Mouse (Mus musculus) neural tube, postnatal 0 days (tissue): ENCODE measurements around the gene Cd53. TPM values are rescaled to one million over a fixed set of nuclear protein-coding genes. Genes with fewer than 3 reads are reported as not detected.

ENCODE experiments used
- polyA plus RNA-seq: library from polyadenylated mRNA; unstranded; fragments of >200 nt; fragmentation: Nextera tagmentation; extraction: Ambion mirVana; gene quantifications from 2 replicates; pipeline ENCODE4 v1.2.1, GENCODE M21; 2015

Gene Cd53
- 10.0 and 10.7 TPM in 2 replicates for polyA plus RNA-seq

GRCm38 (mm10) chr3:106789930-106790329 is at the start of gene Cd53:
TSS of gene Cd53 (minus strand) at chr3:106790149.

GRCm38 (mm10) chr3:106826187-106826586 is 36.2 kb upstream of the Cd53 start, which contains the start of gene Olfr266:
TSS of gene Olfr266 (minus strand) at chr3:106826287.

Other genes with a start within 250 kb of the Cd53 start
- gene Dram2, start 242.4 kb downstream of the Cd53 start, polyA plus RNA-seq: 66.3 and 68.0 TPM in 2 replicates
- 39.9 and 42.3 TPM in 2 replicates for gene Cept1, start 242.3 kb downstream of the Cd53 start, polyA plus RNA-seq
- gene Lrif1, start 105.2 kb downstream of the Cd53 start, polyA plus RNA-seq: 14.6 and 15.9 TPM in 2 replicates
- gene Olfr266, start 36.1 kb upstream of the Cd53 start, polyA plus RNA-seq: not detected in 2 replicates
- 11.2 and 11.4 TPM in 2 replicates for gene Kcna3, start 246.0 kb upstream of the Cd53 start, polyA plus RNA-seq